Mouse (Mus musculus) cortical plate, adult 2 months (tissue): ENCODE data around the gene Fbxl4.

Source experiments
- CTCF ChIP-seq: fragments of 200-500 bp; IDR thresholded peaks from 2 replicates; pipeline ENCODE4 v1.5.1; 2011; ENCODE audit warnings: mild to moderate bottlenecking, control low read depth, low read length; ENCODE audit not compliant: insufficient read depth; ENCODE audit errors: extremely low read depth
- POLR2A ChIP-seq: fragments of 200-500 bp; IDR thresholded peaks from 2 replicates; pipeline ENCODE4 v1.6.1; 2011; ENCODE audit warnings: mild to moderate bottlenecking, low read length, control low read depth; ENCODE audit not compliant: insufficient read depth; ENCODE audit errors: extremely low read depth

GRCm38 (mm10) chr4:22480858-22481205 lies 123.5 kb downstream of the Fbxl4 start:
- TF ChIP-seq POLR2A (no peak), CTCF (no peak)
